Mouse (Mus musculus) midbrain, postnatal 0 days (tissue): ENCODE measurements around the gene Rnaseh2b. TPM values are rescaled to one million over a fixed set of nuclear protein-coding genes. Genes with fewer than 3 reads are reported as not detected.

ENCODE experiments used
- ATAC-seq: fragments of 200-750 bp; cut with Nextera tagmentation; 2 replicates; pipeline ENCODE4 v1.8.0; 2017; ENCODE audit warnings: moderate number of reproducible peaks, mild to moderate bottlenecking, moderate TSS enrichment, moderate library complexity; ENCODE audit not compliant: low FRiP score
- DNase-seq: peaks from one replicate; pipeline ENCODE4 v3.0.0-alpha.2; 2015; ENCODE audit warnings: low spot score
- H3K27ac ChIP-seq: fragments of 300-500 bp; sonication (generic); 2 replicates; pipeline ENCODE4 v1.5.1; 2014; ENCODE audit warnings: low read depth, mild to moderate bottlenecking, low read length, mixed read lengths
- H3K27me3 ChIP-seq: fragments of 300-500 bp; sonication (generic); 2 replicates; pipeline ENCODE4 v1.6.1; 2014; ENCODE audit warnings: low read length, control low read depth, mixed read lengths; ENCODE audit not compliant: insufficient read depth
- H3K36me3 ChIP-seq: fragments of 300-500 bp; sonication (generic); 2 replicates; pipeline ENCODE4 v1.6.1; 2014; ENCODE audit warnings: low read length, control low read depth, mixed read lengths; ENCODE audit not compliant: insufficient read depth
- H3K4me1 ChIP-seq: fragments of 300-500 bp; sonication (generic); 2 replicates; pipeline ENCODE4 v1.6.1; 2014; ENCODE audit warnings: mild to moderate bottlenecking, control low read depth, antibody characterized with exemption, low read length, mixed read lengths; ENCODE audit not compliant: insufficient read depth
- H3K4me2 ChIP-seq: fragments of 300-500 bp; sonication (generic); 2 replicates; pipeline ENCODE4 v1.6.1; 2014; ENCODE audit warnings: low read depth, mild to moderate bottlenecking, low read length, mixed read lengths; ENCODE audit not compliant: poor library complexity, severe bottlenecking
- H3K4me3 ChIP-seq: fragments of 300-500 bp; sonication (generic); 2 replicates; pipeline ENCODE4 v1.5.1; 2014; ENCODE audit warnings: low read depth, mild to moderate bottlenecking, low read length, moderate library complexity
- H3K9ac ChIP-seq: fragments of 300-500 bp; sonication (generic); replicated peaks from 2 replicates; pipeline ENCODE4 v1.6.1; 2014; ENCODE audit warnings: mild to moderate bottlenecking, low read length, moderate library complexity, mixed read lengths; ENCODE audit not compliant: poor library complexity, severe bottlenecking
- H3K9me3 ChIP-seq: fragments of 300-500 bp; sonication (generic); 2 replicates; pipeline ENCODE4 v1.6.1; 2016; ENCODE audit warnings: low read length, control low read depth
- CTCF ChIP-seq: IDR thresholded peaks from 2 replicates; pipeline ENCODE4 v1.5.1; 2016; ENCODE audit warnings: antibody characterized with exemption, mild to moderate bottlenecking
- WGBS: fragments of 180-500 bp; shearing (Covaris S2); extraction: QIAGEN DNeasy Blood & Tissue Kit; methylation state at CpG from one replicate; pipeline ENCODE4 v1.1.7; 2014; 5-methylcytosine and 5-hydroxymethylcytosine counted together
- polyA plus RNA-seq: library from polyadenylated mRNA; unstranded; fragments of >200 nt; fragmentation: Nextera tagmentation; extraction: Ambion mirVana; gene quantifications from 2 replicates; pipeline ENCODE4 v1.2.1, GENCODE M21; 2015
- total RNA-seq: library from RNA; depleted of rRNA; stranded (reverse); fragments of >200 nt; gene quantifications from 2 replicates; pipeline ENCODE4 v1.2.3, GENCODE M21; 2014

Rnaseh2b gene
- total and polyA plus RNA-seq, 2 experiments from 2014 or later: 24.1 to 29.8 TPM

DNA sequence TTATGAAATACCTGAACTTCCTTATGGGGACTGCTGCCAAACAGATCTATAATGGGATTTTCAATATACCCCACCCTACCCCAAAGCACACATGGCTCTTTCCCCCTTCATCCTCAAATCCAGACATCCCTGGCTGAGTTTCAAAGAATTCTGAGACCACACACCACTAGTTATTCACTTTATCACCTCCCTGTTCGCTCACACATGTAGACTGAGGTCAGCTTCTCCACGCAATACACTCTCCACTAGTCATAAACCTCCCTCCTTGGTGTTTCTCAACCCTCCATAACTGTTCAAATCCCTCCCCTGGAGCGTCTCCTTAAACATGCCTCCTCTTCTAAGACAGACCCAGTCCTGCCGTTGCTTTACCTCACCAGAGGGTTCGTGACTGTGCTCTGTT is 31.1 kb downstream of the Rnaseh2b start:
- H3K4me3 ChIP-seq: no peak overlapping the region
- no peak for TF ChIP-seq CTCF
- 92% methylated on average over 5 of the region's 5 CpGs for WGBS

GRCm38 (mm10) chr14:62324943-62325342 is 32.6 kb downstream of the Rnaseh2b start:
- Histone ChIP-seq H3K27ac (no peak overlapping the region), H3K27me3 (no peaks in the 10 kb centered on the region), H3K36me3 (no peaks in the 10 kb centered on the region), H3K4me3 (no peak overlapping the region), H3K9me3 (no peaks in the 10 kb centered on the region), H3K4me1 (no peaks in the 10 kb centered on the region), H3K4me2 (no peak overlapping the region), H3K9ac (no peak overlapping the region)
- DNase-seq (no peak), ATAC-seq (no peak)
- no peak for TF ChIP-seq CTCF
- WGBS: 90% methylated on average over 5 of the region's 5 CpGs

More for the DNA sequence above, 31.1 kb downstream of the Rnaseh2b start:
- Histone ChIP-seq H3K4me2 (no peak overlapping the region), H3K4me1 (no peaks in the 10 kb centered on the region), H3K36me3 (no peaks in the 10 kb centered on the region), H3K9ac (no peak overlapping the region), H3K9me3 (no peaks in the 10 kb centered on the region), H3K27ac (no peak overlapping the region), H3K27me3 (no peaks in the 10 kb centered on the region)
- no peak for DNase-seq
- ATAC-seq: no peak

GRCm38 (mm10) chr14:62326026-62326425 is 33.6 kb downstream of the Rnaseh2b start:
- no peak overlapping the region for H3K4me2 ChIP-seq
- no peaks in the 10 kb centered on the region for H3K4me1 ChIP-seq
- no peaks in the 10 kb centered on the region for H3K36me3 ChIP-seq
- H3K27ac ChIP-seq: no peak overlapping the region
- ATAC-seq (no peak), DNase-seq (no peak)
- H3K4me3 ChIP-seq: no peak overlapping the region
- no peak for TF ChIP-seq CTCF
- no peak overlapping the region for H3K9ac ChIP-seq
- H3K9me3 ChIP-seq: no peaks in the 10 kb centered on the region
- WGBS: 92% methylated on average over 3 of the region's 3 CpGs
- H3K27me3 ChIP-seq: no peaks in the 10 kb centered on the region

DNA sequence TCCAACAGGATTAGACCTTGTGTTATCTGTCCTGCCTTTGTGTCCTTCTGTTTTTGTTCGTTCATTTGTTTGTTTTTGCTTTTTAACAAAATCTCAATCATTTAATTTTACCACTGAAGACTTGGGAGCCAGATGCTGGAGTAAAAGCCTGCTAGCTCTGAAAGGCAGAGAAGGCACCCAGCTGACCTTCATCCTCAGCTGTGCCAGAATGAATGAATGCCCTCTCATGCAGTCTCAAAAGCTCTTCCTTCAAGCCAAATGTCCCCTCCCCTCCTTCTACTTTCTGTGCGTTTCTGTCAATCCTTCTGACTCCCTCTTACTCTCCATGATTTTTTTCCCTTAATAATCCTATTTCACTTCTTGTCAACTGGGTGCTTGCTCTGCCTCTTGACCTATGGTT is 34.8 kb downstream of the Rnaseh2b start:
- Histone ChIP-seq H3K4me3 (no peak overlapping the region), H3K27ac (no peak overlapping the region), H3K27me3 (no peaks in the 10 kb centered on the region), H3K9me3 (no peaks in the 10 kb centered on the region), H3K4me1 (no peaks in the 10 kb centered on the region), H3K9ac (no peak overlapping the region), H3K36me3 (no peaks in the 10 kb centered on the region), H3K4me2 (no peak overlapping the region)
- DNase-seq (peak; percentile 60), ATAC-seq (no peak)
- no peak for TF ChIP-seq CTCF
- WGBS: 11% methylated on average over 2 of the region's 2 CpGs

- Histone ChIP-seq H3K4me1 (no peaks in the 10 kb centered on the region; the same call in 1 of the 2 replicates), H3K9me3 (no peaks in the 10 kb centered on the region), H3K27ac (no peak overlapping the region), H3K9ac (no peak overlapping the region), H3K36me3 (no peaks in the 10 kb centered on the region), H3K4me2 (no peak overlapping the region), H3K4me3 (no peak overlapping the region), H3K27me3 (no peaks in the 10 kb centered on the region)
- 50% methylated on average over 6 of the region's 6 CpGs for WGBS
- DNase-seq (no peak), ATAC-seq (no peak)
- no peak for TF ChIP-seq CTCF
Observed at GRCm38 (mm10) chr14:62328606-62329005, 36.2 kb downstream of the Rnaseh2b start.

DNA sequence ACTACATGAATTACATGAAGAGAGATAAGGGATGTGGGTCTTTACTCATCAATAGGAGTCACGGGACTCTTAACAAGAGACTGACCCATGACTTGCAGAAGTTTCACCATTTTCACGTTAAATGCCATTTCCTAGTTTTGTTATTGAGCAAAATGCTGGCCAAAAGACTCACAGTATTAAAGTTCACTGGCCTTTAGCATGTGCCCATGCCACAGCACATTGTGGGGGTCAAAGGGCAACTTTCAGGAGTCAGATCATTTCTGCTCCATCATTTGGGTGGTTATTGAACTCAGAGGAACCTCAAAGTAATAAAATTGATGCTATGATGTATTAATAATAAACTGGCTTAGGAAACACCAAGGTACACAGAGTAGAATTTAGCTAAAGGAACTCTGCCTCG is 37.2 kb downstream of the Rnaseh2b start:
- H3K4me1 ChIP-seq: no peaks in the 10 kb centered on the region; the same call in 1 of the 2 replicates
- no peaks in the 10 kb centered on the region for H3K36me3 ChIP-seq
- H3K4me3 ChIP-seq: no peak overlapping the region
- no peaks in the 10 kb centered on the region for H3K27me3 ChIP-seq
- TF ChIP-seq CTCF: no peak
- DNase-seq (no peak), ATAC-seq (no peak)
- no peak overlapping the region for H3K27ac ChIP-seq
- no peaks in the 10 kb centered on the region for H3K9me3 ChIP-seq
- no peak overlapping the region for H3K9ac ChIP-seq
- 90% methylated on average over 3 of the region's 3 CpGs for WGBS
- no peak overlapping the region for H3K4me2 ChIP-seq
